Mouse (Mus musculus): ENCODE results near the gene Abcg5.

GRCm38 (mm10) chr17:84658195-84658594 lies 24.6 kb downstream of the Abcg5 start:
- no peak for TF ChIP-seq EP300 (IDR thresholded peaks at IDR 0.05; ENCODE audit: insufficient read depth, low read depth, low read length)
- no peak for TF ChIP-seq CTCF (IDR thresholded peaks at IDR 0.05; ENCODE audit: low read depth, low read length)
- no peak for TF ChIP-seq POLR2A (IDR thresholded peaks at IDR 0.05; ENCODE audit: insufficient read depth, low read length)
